Mouse (Mus musculus) thymus, postnatal 25 days (tissue): ENCODE measurements at regions not wholly inside any gene's neighbourhood (a gene's known extent, or its start where the extent isn't known, plus 50 kb on each side); places are given as distances from the start of the nearest gene placed in this dataset.

ENCODE experiments used
- DNase-seq: peaks from one replicate; pipeline ENCODE4 v3.0.0; 2022

DNA sequence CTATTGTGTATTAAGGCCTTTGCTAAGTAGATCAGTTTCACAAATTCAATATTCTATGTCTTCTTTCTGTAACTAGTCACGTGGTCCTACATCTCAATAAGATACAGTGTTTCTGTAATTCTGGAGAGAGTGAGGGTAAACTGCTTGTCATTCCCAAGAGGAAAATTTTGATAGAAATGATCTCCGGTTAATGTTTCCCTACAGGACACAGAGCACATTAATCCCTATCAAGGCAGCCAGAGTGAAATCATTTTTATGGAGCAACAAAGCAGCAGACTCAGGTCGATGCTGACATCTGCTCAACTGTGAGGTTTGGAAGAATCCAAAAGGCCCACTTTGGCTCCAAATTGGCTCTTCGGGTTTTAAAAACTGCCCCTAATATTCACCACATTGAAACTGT, 451.7 kb downstream of the Arl4a start:
- no peak for DNase-seq

DNA sequence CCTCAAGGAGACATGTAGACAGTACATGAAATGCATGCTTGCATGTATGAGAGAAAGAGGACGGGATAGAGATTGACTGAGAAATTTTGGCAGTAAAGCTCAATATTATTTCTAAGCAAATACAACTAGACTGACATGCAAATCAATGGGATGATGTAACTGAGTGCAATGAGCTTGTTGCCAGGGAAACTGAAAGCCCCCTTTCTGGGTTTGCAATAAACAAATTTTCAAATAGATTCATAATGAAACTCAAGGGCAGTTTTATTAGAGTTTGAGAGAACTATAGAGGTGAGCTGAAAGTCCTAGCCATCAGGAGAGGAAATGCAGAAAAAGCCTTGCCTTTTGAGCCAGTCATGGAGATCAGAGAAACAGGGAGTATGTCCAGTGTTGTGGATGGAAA, 460.2 kb downstream of the Arl4a start:
- DNase-seq = no peak

DNA sequence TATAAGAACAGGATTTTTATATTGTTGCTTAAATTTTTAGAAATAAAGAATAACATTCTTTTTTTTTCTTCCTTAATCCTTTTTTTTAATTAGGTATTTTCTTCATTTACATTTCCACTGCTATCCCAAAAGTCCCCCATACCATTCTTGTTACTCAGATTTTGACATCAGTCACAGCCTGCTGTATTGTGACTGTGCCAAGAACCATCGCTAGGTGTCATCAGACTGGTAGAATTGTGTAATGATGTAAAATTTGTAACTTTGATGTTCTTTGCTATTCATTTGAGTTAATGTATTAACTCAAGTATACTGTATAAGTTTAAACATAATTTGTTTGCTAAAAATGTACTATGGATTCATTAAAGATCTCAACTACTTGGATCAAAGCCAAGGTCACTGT, 465.0 kb downstream of the Arl4a start:
- no peak for DNase-seq

DNA sequence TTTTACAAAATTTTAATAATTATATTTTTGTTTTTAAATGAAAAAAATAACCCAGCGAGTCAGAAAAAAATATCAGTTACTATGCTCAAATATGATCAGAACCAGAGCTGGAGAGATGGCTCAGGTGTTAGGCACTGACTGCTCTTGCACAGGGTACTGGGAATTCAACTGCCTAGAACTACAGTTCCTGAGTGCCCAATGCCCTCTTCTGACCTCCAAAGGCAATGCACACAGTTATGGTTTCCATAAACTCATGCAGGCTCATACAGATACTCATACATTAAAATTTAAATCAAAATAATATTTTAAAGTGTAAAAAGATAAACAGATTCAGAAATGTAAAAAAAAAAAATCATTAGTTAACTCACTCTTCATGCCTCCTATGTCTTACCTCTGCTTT, 465.7 kb downstream of the Arl4a start:
- no peak for DNase-seq

DNA sequence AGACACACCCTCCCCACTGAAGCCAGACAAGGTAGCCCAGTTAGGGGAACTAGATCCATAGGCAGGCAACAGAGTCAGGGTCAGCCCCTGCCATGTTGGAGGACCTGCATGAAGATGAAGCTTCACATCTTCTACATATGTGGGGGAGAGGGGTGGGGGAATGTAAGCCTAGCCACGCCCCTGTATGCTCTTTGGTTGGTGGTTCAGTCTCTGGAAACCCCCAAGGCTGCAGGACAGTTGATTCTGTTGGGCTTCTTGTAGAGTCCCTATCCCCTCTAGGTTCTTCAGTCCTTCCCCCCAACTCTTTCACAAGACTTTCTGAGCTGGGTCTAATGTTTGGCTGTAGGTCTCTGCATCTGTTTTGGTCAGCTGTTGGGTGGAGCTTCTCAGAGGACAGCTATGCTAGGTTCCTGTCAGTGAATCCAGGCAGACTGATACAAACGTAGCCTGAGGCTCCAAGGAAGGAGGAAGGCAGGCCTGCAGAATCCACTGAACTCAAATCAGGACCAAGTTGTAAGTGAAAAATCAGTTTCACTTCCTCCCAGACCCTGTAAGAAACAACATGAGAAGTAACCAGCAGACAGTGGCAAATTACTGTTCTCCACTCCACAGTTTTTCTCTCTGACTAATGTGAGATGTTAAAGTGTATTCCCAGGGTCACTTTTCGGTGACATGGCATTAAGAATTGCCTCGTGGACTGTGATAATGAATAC, 476.9 kb downstream of the Arl4a start:
- DNase-seq = no peak

DNA sequence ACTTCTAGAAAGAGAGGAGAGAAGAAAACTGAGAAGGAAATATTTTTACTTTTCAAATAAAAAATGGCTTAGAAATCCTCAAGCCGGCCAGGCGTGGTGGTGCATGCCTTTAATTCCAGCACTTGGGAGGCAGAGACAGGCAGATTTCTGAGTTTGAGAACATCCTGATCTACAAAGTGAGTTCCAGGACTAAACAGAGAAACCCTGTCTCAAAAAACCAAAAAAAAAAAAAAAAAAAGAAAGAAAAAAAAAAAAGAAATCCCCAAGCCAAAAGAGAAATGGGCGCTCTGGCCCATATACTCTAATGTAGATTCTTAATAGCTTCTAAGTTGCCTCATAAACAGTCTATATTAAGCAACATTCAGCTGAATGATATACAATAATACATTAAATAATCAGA, 479.3 kb downstream of the Arl4a start:
- no peak for DNase-seq

DNA sequence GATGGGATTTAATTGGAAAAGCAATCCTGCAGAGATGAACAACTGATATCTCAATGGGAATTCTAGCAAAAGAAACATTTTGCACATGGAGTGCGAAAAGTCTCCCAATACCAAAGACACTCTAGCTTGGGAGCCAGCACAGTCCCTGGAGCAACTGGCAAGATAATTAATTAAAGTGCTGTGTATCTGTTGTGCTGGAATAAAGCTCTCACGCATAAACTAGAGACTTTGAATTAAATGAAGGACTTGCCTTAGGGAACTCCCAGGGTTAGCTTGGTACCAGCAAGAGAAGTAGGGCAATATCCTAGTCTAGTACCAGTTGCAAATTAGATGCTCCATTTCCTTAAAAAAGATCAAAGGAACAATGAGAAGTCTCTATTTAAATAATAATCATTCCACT, 501.5 kb downstream of the Arl4a start:
- no peak for DNase-seq

DNA sequence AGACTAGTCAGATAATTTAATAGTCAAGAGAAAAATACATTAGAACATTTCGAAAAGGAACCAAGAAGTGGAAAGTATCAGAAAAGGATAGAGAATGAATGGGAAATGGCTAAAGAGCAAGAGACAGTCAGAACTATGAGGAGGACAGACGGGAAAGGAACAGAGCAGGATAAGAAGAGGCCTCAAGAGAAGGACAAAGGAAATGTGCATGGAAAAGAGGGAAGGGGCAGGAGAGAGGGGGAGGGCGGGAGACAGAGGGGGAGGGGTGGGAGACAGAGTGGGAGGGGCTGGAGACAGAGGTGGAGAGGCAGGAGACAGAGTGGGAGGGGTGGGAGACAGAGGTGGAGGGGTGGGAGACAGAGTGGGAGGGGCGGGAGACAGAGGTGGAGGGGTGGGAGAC, 509.7 kb downstream of the Arl4a start:
- DNase-seq = no peak

DNA sequence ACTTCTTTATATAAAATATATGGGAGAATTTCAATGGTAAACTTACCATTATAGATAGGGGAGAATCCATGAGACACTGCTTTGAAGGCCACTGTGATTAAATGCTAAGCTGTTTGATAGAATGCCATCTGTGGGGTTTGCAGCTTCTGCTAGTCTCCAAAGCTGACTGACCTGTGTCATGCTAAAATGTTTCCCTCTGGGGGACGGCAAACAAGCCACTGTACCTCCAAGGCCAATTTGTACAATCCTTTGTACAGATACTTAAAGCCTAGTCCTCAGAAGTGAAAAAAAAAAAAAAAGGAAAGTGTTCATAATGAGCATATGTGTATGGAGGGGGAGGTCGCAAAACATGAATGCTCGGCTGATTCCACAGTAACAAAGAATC, 510.6 kb downstream of the Arl4a start:
- no peak for DNase-seq

DNA sequence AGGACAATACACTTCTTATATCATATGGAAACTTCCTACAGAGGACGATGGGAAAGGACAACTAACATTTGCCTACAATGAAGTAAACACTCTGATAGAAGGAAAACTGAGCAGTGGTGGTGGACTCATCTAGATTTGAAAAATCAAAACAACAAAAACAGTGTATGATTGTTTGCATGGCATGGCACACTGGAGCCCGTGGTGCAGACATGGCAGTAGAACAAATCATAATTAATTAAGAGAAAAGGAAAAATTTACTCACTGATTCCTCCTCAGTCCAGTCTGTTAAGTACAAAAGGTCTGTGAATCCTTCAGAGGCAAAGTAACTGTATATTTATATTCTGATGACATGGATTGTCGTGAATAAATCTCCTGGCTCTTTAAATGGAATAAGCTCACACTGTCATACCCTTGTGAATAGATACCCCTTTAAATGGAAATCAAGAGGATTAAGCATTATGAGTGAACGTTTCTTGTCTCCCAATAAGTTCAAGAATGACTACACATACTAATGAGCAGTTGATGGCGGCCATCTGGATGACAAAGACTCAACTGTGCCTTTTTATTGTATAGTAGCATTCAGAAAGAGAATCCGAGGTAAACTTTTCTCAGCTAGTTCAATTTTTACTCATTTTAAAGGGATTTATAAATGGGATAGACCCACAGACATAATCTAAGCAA, 511.1 kb downstream of the Arl4a start:
- DNase-seq = no peak

DNA sequence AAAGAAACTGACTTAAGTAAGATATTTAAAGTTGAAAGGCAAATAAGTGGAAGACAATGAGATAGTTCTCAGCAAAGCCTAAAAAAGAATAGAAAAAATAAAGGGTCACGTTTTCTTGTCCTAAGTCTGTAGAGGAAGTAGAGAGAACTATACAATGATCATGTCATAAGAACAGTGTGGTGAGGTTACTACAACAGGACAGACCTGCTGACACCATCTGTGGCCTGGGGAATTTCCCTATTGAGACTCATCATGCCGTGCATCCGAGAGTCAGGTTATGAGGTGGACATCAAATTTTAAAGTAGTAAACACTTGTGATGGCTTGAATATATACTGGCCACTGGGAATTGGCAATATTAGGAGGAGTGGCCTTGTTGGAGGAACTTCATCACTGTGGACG, 522.1 kb downstream of the Arl4a start:
- DNase-seq = no peak

DNA sequence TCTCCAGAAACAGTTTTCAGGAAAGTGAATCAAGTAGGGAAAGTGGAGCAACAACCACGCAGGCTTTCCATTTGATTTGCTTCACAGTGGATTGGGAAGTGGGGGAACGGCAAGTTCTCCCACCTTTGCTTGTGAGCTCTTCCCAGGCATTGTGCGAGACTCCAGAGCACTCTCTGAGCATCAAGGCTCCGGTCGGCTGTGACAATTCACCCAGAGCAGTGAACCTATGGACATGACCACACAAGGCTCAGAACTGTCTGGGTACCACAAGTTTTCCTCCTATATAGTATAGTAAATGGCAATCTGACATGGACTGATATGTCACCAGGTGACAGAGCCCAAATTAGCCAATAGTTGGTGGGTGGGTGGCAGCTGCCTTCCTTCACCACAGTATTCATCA, 527.0 kb downstream of the Arl4a start:
- DNase-seq = no peak

DNA sequence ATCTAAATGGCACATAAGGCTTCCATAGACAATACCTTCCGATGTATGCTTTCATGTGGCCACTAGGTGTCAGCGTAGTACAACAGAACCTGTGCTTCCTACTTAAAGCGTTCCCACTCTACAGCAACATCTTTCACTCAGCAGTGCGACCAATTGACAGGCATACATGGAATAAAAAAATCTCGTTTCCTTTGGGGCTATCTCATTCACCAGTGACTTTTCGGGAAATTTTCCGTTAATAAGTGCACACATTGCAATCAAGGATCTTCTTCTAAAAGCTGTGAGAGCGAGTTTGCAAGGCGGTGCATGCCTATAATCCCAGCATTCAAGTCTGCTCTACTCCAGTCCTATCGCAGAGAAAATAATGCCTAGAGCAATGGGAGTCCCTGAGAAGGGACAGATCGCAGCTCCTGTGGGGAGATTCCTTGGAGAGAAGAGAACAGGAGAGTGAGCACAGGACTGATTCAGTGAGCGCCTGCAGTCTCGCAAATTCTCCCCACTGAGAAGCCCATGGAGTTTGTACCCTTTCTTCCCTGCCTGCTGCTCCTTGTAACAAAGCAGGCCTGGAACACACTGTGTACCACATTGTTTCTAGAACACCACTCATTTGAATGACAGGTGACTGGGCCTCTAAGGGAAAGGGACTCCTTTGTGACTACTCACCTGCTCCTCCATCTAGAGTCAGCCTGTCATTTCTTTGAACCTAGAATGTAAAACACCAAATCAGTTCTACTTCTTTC, 527.6 kb downstream of the Arl4a start:
- DNase-seq = peak; percentile 54

DNA sequence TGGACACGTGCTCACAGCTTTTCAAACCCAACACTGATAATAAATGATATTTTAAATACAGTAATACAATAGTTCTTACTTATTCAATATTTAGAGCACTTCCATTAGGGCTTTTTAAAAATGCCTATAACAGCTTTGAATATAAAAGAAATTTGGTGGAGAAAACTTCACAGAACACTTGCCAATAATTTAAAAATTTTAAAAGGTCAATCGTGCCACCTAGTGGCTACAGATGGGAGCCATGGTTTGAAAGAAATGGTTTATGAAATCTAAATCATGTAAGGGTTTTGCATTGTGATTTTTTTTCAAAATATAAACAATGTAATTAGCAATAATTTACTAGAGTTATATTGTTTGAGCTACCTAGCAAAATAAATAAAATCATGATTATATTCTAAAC, 541.6 kb downstream of the Arl4a start:
- DNase-seq = no peak

DNA sequence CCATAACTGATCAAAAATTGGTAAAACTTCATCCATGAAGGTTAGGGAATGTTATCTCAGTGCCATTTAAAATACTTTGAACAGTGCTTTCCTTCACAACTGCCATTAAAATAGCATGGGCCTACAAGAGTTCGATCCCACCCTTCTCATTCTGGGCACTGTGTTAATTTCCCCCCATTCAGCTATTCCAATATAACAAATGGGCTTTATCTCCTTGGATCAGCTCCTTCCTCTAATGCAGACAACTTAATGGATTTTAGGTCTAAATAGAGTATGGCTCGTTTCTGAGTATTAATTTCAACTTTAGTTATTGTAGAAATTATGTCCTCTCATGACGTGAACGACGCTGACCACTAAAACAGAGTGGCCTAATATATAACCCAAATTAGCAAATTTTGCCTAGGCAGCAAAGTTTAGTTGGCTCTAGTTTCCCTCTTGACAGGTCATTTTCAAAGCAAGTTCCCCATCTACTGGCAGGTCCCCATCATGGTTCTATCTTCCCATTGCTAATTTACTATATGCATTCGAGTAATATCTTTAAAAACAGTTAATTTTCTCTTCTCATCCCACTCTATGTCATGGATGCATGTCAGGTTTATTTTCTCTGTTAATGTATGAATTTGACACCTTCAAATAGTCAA, 544.1 kb downstream of the Arl4a start:
- DNase-seq = no peak

DNA sequence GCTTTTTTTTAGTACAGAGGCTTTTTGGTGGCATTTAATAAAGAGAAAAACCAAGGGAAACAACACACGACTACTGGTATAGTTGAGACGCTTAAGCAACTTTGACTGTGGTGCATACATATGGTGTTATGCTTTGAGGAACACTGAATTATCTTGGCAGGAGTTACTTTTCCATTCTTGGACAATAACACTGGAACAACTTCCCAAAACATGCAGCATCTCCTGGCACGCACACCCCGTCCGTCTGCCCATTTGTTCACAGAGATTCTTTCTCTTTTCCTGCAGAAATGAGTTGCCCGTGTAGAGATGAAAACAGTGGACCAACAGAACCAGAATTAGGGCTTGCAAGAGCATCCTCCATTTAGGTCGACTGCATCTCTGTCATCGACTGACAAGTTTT, 544.7 kb downstream of the Arl4a start:
- no peak for DNase-seq

DNA sequence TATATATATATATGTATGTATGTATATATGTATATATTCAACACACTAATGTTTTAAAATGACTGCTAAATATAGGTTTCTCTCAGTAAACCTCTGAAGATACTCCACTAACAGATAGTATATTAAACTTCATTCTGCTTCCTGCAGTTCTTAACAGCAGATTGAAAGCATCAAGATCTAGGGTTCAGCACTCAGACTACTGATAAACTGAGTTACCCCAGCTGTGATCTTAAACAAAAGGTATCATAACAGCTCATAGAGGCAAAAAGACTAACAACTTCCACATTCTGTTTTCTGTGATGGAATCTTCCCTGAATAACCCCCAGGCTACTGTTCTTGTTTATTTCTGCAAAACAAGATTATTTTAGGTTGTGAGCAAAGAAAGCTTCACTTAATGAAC, 564.8 kb downstream of the Arl4a start:
- DNase-seq = no peak
